Mouse (Mus musculus) urinary bladder, postnatal 4 days (tissue): ENCODE measurements around the gene Col5a3.
A peak's percentile ranks its signal among the peaks of the same experiment; 100 is the strongest.

Experiments
- DNase-seq, 2 experiments: peaks; one replicate each; pipeline ENCODE4 v3.0.0; 2021 to 2022; ENCODE audit warnings: low spot score in 2 of 2

Col5a3 gene

GRCm38 (mm10) chr9:20749213-20749612 is 65.7 kb downstream of the Col5a3 start:
- DNase-seq, result no peak

- DNase-seq, result no peak
Measured at GRCm38 (mm10) chr9:20748540-20748939, 66.3 kb downstream of the Col5a3 start.

- DNase-seq, result no peak
Measured at GRCm38 (mm10) chr9:20747682-20748081, 67.2 kb downstream of the Col5a3 start.

- no peak for DNase-seq
Measured at GRCm38 (mm10) chr9:20746017-20746660, 68.7 kb downstream of the Col5a3 start, which contains the start of gene Olfm2. Gene Olfm2, minus strand, starts transcription at chr9:20746349.

- no peak for DNase-seq
Measured at GRCm38 (mm10) chr9:20745129-20745966, 69.5 kb downstream of the Col5a3 start.

- no peak for DNase-seq
Measured at GRCm38 (mm10) chr9:20743946-20744738, 70.7 kb downstream of the Col5a3 start.

GRCm38 (mm10) chr9:20740407-20740806 is 74.5 kb downstream of the Col5a3 start:
- peak; percentile 75 to 89 for DNase-seq

- DNase-seq, result no peak
Measured at GRCm38 (mm10) chr9:20738251-20738999, 76.4 kb downstream of the Col5a3 start.

- DNase-seq, result no peak
Measured at GRCm38 (mm10) chr9:20737227-20737626, 77.6 kb downstream of the Col5a3 start.

- DNase-seq, result no peak
Measured at GRCm38 (mm10) chr9:20734692-20735091, 80.2 kb downstream of the Col5a3 start.

GRCm38 (mm10) chr9:20731797-20732196 is 83.1 kb downstream of the Col5a3 start:
- DNase-seq, result no peak

GRCm38 (mm10) chr9:20729451-20729850 is 85.4 kb downstream of the Col5a3 start:
- no peak for DNase-seq

GRCm38 (mm10) chr9:20727601-20728113 is 87.2 kb downstream of the Col5a3 start:
- DNase-seq, result peak in 1 of 2 experiments; percentile 38

- no peak for DNase-seq
Measured at GRCm38 (mm10) chr9:20726859-20727600, 87.8 kb downstream of the Col5a3 start.

- no peak for DNase-seq
Measured at GRCm38 (mm10) chr9:20726134-20726858, 88.6 kb downstream of the Col5a3 start.

- no peak for DNase-seq
Measured at GRCm38 (mm10) chr9:20721582-20721981, 93.3 kb downstream of the Col5a3 start.
